Mouse (Mus musculus) forebrain, embryonic 11.5 days (tissue): ENCODE results near the gene Tbx6. TPM values are rescaled to one million over a fixed set of nuclear protein-coding genes. Genes with fewer than 3 reads are reported as not detected.
A peak's percentile ranks its signal among the peaks of the same experiment; 100 is the strongest.

Experiments used
- ATAC-seq: fragments of 200-750 bp; cut with Nextera tagmentation; replicated peaks from 2 replicates; pipeline ENCODE4 v1.8.0; 2017; ENCODE audit warnings: moderate TSS enrichment; ENCODE audit not compliant: low FRiP score
- DNase-seq: peaks from one replicate; pipeline ENCODE4 v3.0.0-alpha.2; 2017; ENCODE audit warnings: low spot score
- H3K27ac ChIP-seq: fragments of 300-500 bp; sonication (generic); 2 replicates; pipeline ENCODE4 v1.5.1; 2014; ENCODE audit warnings: low read depth, low read length
- H3K27me3 ChIP-seq: fragments of 300-500 bp; sonication (generic); 2 replicates; pipeline ENCODE4 v1.6.1; 2014; ENCODE audit warnings: mild to moderate bottlenecking, low read length, mixed read lengths; ENCODE audit not compliant: control insufficient read depth, insufficient read depth
- H3K36me3 ChIP-seq: fragments of 300-500 bp; sonication (generic); 2 replicates; pipeline ENCODE4 v1.6.1; 2014; ENCODE audit warnings: mild to moderate bottlenecking, low read length, moderate library complexity, mixed read lengths; ENCODE audit not compliant: control insufficient read depth, insufficient read depth
- H3K4me1 ChIP-seq: fragments of 300-500 bp; sonication (generic); replicated peaks from 2 replicates; pipeline ENCODE4 v1.6.1; 2014; ENCODE audit warnings: low read length, mixed read lengths; ENCODE audit not compliant: control insufficient read depth, insufficient read depth
- H3K4me2 ChIP-seq: fragments of 300-500 bp; sonication (generic); 2 replicates; pipeline ENCODE4 v1.6.1; 2014; ENCODE audit warnings: low read depth, mild to moderate bottlenecking, low read length, moderate library complexity, mixed read lengths; ENCODE audit not compliant: severe bottlenecking
- H3K4me3 ChIP-seq: fragments of 300-500 bp; sonication (generic); 2 replicates; pipeline ENCODE4 v1.5.1; 2014; ENCODE audit warnings: low read depth, low read length
- H3K9ac ChIP-seq: fragments of 300-500 bp; sonication (generic); 2 replicates; pipeline ENCODE4 v1.6.1; 2014; ENCODE audit warnings: low read length
- H3K9me3 ChIP-seq: fragments of 300-500 bp; sonication (generic); 2 replicates; pipeline ENCODE4 v1.6.1; 2016; ENCODE audit warnings: low read length, mixed read lengths; ENCODE audit not compliant: control insufficient read depth
- WGBS: fragments of 180-500 bp; shearing (Covaris S2); extraction: QIAGEN DNeasy Blood & Tissue Kit; methylation state at CpG from one replicate; pipeline ENCODE4 v1.1.7; 2014; 5-methylcytosine and 5-hydroxymethylcytosine counted together
- polyA plus RNA-seq: library from polyadenylated mRNA; unstranded; fragments of >200 nt; fragmentation: Nextera tagmentation; extraction: Ambion mirVana; gene quantifications from 2 replicates; pipeline ENCODE4 v1.2.1, GENCODE M21; 2014

The Tbx6 gene
- polyA plus RNA-seq, 1 experiment from 2014 or later, result 0.28 TPM

GRCm38 (mm10) chr7:126823940-126824339, 42.7 kb downstream of the Tbx6 start:
- peak overlapping the region; percentile 54 for H3K4me3 ChIP-seq

GRCm38 (mm10) chr7:126825403-126825802, 44.1 kb downstream of the Tbx6 start:
- peaks cover 10% of the 10 kb centered on the region; the same call in 1 of the 2 replicates for H3K4me1 ChIP-seq
- no peak overlapping the region for H3K9ac ChIP-seq
- H3K4me2 ChIP-seq, result no peak overlapping the region
- no peaks in the 10 kb centered on the region for H3K36me3 ChIP-seq
- H3K4me3 ChIP-seq, result no peak overlapping the region
- DNase-seq, result peak; percentile 58
- H3K9me3 ChIP-seq, result no peaks in the 10 kb centered on the region
- 0 out of 2 replicates have a peak, but pooled peaks cover 3% of the 10 kb centered on the region for H3K27me3 ChIP-seq
- WGBS, result 27% methylated on average over 8 of the region's 8 CpGs
- no peak overlapping the region for H3K27ac ChIP-seq
- ATAC-seq, result no peak

More at GRCm38 (mm10) chr7:126823940-126824339, 42.7 kb downstream of the Tbx6 start:
- Histone ChIP-seq H3K9ac (peak overlapping the region; percentile 73), H3K4me2 (peak overlapping the region; percentile 91), H3K27ac (peak overlapping the region; percentile 31; the same call in 1 of the 2 replicates), H3K27me3 (0 out of 2 replicates have a peak, but pooled peaks cover 3% of the 10 kb centered on the region), H3K4me1 (peaks cover 8% of the 10 kb centered on the region; the same call in 1 of the 2 replicates), H3K9me3 (no peaks in the 10 kb centered on the region), H3K36me3 (no peaks in the 10 kb centered on the region)
- 14% methylated on average over 10 of the region's 10 CpGs for WGBS
- no peak for ATAC-seq
- peak; percentile 53 for DNase-seq

GRCm38 (mm10) chr7:126825952-126826351, 44.7 kb downstream of the Tbx6 start:
- Histone ChIP-seq H3K27me3 (0 out of 2 replicates have a peak, but pooled peaks cover 3% of the 10 kb centered on the region), H3K9ac (no peak overlapping the region), H3K27ac (no peak overlapping the region), H3K9me3 (no peaks in the 10 kb centered on the region), H3K36me3 (no peaks in the 10 kb centered on the region), H3K4me1 (peaks cover 10% of the 10 kb centered on the region; the same call in 1 of the 2 replicates), H3K4me2 (no peak overlapping the region), H3K4me3 (no peak overlapping the region)
- DNase-seq (no peak), ATAC-seq (no peak)
- 78% methylated on average over 5 of the region's 5 CpGs for WGBS

GRCm38 (mm10) chr7:126831539-126831938, 50.3 kb downstream of the Tbx6 start, which contains the start of gene 4930451I11Rik:
4930451I11Rik (minus strand) TSS chr7:126831639.
- ATAC-seq (peak; percentile 28; the same call in 1 of the 2 replicates), DNase-seq (no peak)
- Histone ChIP-seq H3K4me2 (peak within 1 kb of the TSS; percentile 52), H3K36me3 (no peaks in the 10 kb centered on the region), H3K4me3 (peak within 1 kb of the TSS; percentile 21; the same call in 1 of the 2 replicates), H3K27ac (no peak within 1 kb of the TSS), H3K27me3 (no peaks in the 10 kb centered on the region), H3K9ac (no peak within 1 kb of the TSS; the same call in 1 of the 2 replicates), H3K4me1 (0 out of 2 replicates have a peak, but pooled peaks cover 2% of the 10 kb centered on the region), H3K9me3 (no peaks in the 10 kb centered on the region)
- WGBS, result 58% methylated on average over 5 of the region's 5 CpGs

- Histone ChIP-seq H3K27ac (no peak overlapping the region), H3K36me3 (no peaks in the 10 kb centered on the region), H3K4me1 (0 out of 2 replicates have a peak, but pooled peaks cover 2% of the 10 kb centered on the region), H3K4me3 (peak overlapping the region; percentile 21; the same call in 1 of the 2 replicates), H3K27me3 (no peaks in the 10 kb centered on the region), H3K9ac (no peak overlapping the region; the same call in 1 of the 2 replicates), H3K4me2 (peak overlapping the region; percentile 52), H3K9me3 (no peaks in the 10 kb centered on the region)
- under 1% methylated on average over 21 of the region's 21 CpGs for WGBS
- ATAC-seq, result peak; percentile 82
- DNase-seq, result peak; percentile 87
These were observed 50.8 kb downstream of the Tbx6 start for GRCm38 (mm10) chr7:126832036-126832598.

- 91% methylated on average over 1 of the region's 1 CpGs for WGBS
- H3K9me3 ChIP-seq, result no peaks in the 10 kb centered on the region
- DNase-seq (no peak), ATAC-seq (no peak)
- 0 out of 2 replicates have a peak, but pooled peaks cover 2% of the 10 kb centered on the region for H3K4me1 ChIP-seq
- no peak overlapping the region for H3K27ac ChIP-seq
- no peak overlapping the region for H3K4me3 ChIP-seq
- no peaks in the 10 kb centered on the region for H3K36me3 ChIP-seq
- H3K27me3 ChIP-seq, result no peaks in the 10 kb centered on the region
- H3K9ac ChIP-seq, result no peak overlapping the region
- H3K4me2 ChIP-seq, result no peak overlapping the region
These were observed 52.0 kb downstream of the Tbx6 start for GRCm38 (mm10) chr7:126833294-126833693.

Other genes starting within 250 kb of the Tbx6 start
- 175 and 184 TPM in 2 replicates for gene Eif3c, start 215.1 kb upstream of the Tbx6 start, polyA plus RNA-seq
- 0.69 and 0.77 TPM in 2 replicates for gene Apobr, start 196.5 kb upstream of the Tbx6 start, polyA plus RNA-seq
- gene Cln3, start 195.7 kb upstream of the Tbx6 start, polyA plus RNA-seq, result 22.8 and 23.0 TPM in 2 replicates
- not detected in 2 replicates for gene Il27, start 186.5 kb upstream of the Tbx6 start, polyA plus RNA-seq
- 1.6 and 3.2 TPM in 2 replicates for gene Nupr1, start 150.6 kb upstream of the Tbx6 start, polyA plus RNA-seq
- gene Sgf29, start 132.2 kb upstream of the Tbx6 start, polyA plus RNA-seq, result 53.6 and 72.3 TPM in 2 replicates
- 0.21 and 0.52 TPM in 2 replicates for gene Sult1a1, start 105.1 kb upstream of the Tbx6 start, polyA plus RNA-seq
- gene Bola2, start 86.1 kb upstream of the Tbx6 start, polyA plus RNA-seq, result 162 and 167 TPM in 2 replicates
- 11.2 and 13.1 TPM in 2 replicates for gene Slx1b, start 85.7 kb upstream of the Tbx6 start, polyA plus RNA-seq
- gene Coro1a, start 73.7 kb upstream of the Tbx6 start, polyA plus RNA-seq, result 39.0 and 45.8 TPM in 2 replicates
- 40.1 and 50.6 TPM in 2 replicates for gene Mapk3, start 21.9 kb upstream of the Tbx6 start, polyA plus RNA-seq
- gene Gdpd3, start 15.1 kb upstream of the Tbx6 start, polyA plus RNA-seq, result 1.5 and 1.9 TPM in 2 replicates
- 63.9 and 80.5 TPM in 2 replicates for gene Ypel3, start 4.5 kb upstream of the Tbx6 start, polyA plus RNA-seq
- gene Ppp4c, start 11.0 kb downstream of the Tbx6 start, polyA plus RNA-seq, result 348 and 392 TPM in 2 replicates
- gene Fam57b, start 16.2 kb downstream of the Tbx6 start, polyA plus RNA-seq, result 10.2 and 10.6 TPM in 2 replicates
- not detected in 2 replicates for gene 4930451I11Rik, start 50.2 kb downstream of the Tbx6 start, polyA plus RNA-seq
- 9.3 and 11.2 TPM in 2 replicates for gene Doc2a, start 65.9 kb downstream of the Tbx6 start, polyA plus RNA-seq
- gene Hirip3, start 80.5 kb downstream of the Tbx6 start, polyA plus RNA-seq, result 29.9 and 38.8 TPM in 2 replicates
- 117 and 118 TPM in 2 replicates for gene Ino80e, start 80.9 kb downstream of the Tbx6 start, polyA plus RNA-seq
- 43.4 and 44.8 TPM in 2 replicates for gene Taok2, start 103.2 kb downstream of the Tbx6 start, polyA plus RNA-seq
- gene Tmem219, start 141.4 kb downstream of the Tbx6 start, polyA plus RNA-seq, result 21.3 and 24.4 TPM in 2 replicates
- 26.5 and 28.8 TPM in 2 replicates for gene Kctd13, start 147.4 kb downstream of the Tbx6 start, polyA plus RNA-seq
- gene Asphd1, start 168.1 kb downstream of the Tbx6 start, polyA plus RNA-seq, result 0.25 and 0.40 TPM in 2 replicates
- gene Sez6l2, start 169.1 kb downstream of the Tbx6 start, polyA plus RNA-seq, result 6.3 and 6.7 TPM in 2 replicates
- gene Cdipt, start 194.4 kb downstream of the Tbx6 start, polyA plus RNA-seq, result 68.0 and 78.7 TPM in 2 replicates
- gene Cdiptos, start 194.6 kb downstream of the Tbx6 start, polyA plus RNA-seq, result 0.88 and 1.4 TPM in 2 replicates
- 3.9 and 4.4 TPM in 2 replicates for gene Mvp, start 233.1 kb downstream of the Tbx6 start, polyA plus RNA-seq
- not detected in 2 replicates for gene Pagr1b, start 235.0 kb downstream of the Tbx6 start, polyA plus RNA-seq
- gene Pagr1a, start 235.9 kb downstream of the Tbx6 start, polyA plus RNA-seq, result 60.5 and 72.4 TPM in 2 replicates
- 60.9 and 64.7 TPM in 2 replicates for gene Gm42742, start 239.6 kb downstream of the Tbx6 start, polyA plus RNA-seq
- 9.6 and 10.3 TPM in 2 replicates for gene Prrt2, start 239.7 kb downstream of the Tbx6 start, polyA plus RNA-seq
- 106 and 132 TPM in 2 replicates for gene Maz, start 245.6 kb downstream of the Tbx6 start, polyA plus RNA-seq